Mouse (Mus musculus) testis, adult 2 months (tissue): ENCODE results near the gene B3gnt2.

Experiments used
- CTCF ChIP-seq: fragments of 200-500 bp; IDR thresholded peaks from 2 replicates; pipeline ENCODE4 v1.5.1; 2012; ENCODE audit warnings: low read depth, mild to moderate bottlenecking, inconsistent platforms, low read length, moderate library complexity; ENCODE audit not compliant: control insufficient read depth, insufficient read depth, insufficient replicate concordance
- POLR2A ChIP-seq: fragments of 200-500 bp; IDR thresholded peaks from 2 replicates; pipeline ENCODE4 v1.6.1; 2012; ENCODE audit warnings: low read depth, mild to moderate bottlenecking, inconsistent platforms, low read length, moderate library complexity; ENCODE audit not compliant: control insufficient read depth

GRCm38 (mm10) chr11:22808040-22808439, 52.7 kb downstream of the B3gnt2 start:
- TF ChIP-seq CTCF, result no peak
- no peak for TF ChIP-seq POLR2A
